Mouse (Mus musculus) midbrain, postnatal 0 days (tissue): ENCODE results near the gene Rasgef1b. TPM values are rescaled to one million over a fixed set of nuclear protein-coding genes. Genes with fewer than 3 reads are reported as not detected.

Source experiments
- ATAC-seq: fragments of 200-750 bp; cut with Nextera tagmentation; 2 replicates; pipeline ENCODE4 v1.8.0; 2017; ENCODE audit warnings: moderate number of reproducible peaks, mild to moderate bottlenecking, moderate TSS enrichment, moderate library complexity; ENCODE audit not compliant: low FRiP score
- DNase-seq: peaks from one replicate; pipeline ENCODE4 v3.0.0-alpha.2; 2015; ENCODE audit warnings: low spot score
- H3K27ac ChIP-seq: fragments of 300-500 bp; sonication (generic); 2 replicates; pipeline ENCODE4 v1.5.1; 2014; ENCODE audit warnings: low read depth, mild to moderate bottlenecking, low read length, mixed read lengths
- H3K27me3 ChIP-seq: fragments of 300-500 bp; sonication (generic); 2 replicates; pipeline ENCODE4 v1.6.1; 2014; ENCODE audit warnings: low read length, control low read depth, mixed read lengths; ENCODE audit not compliant: insufficient read depth
- H3K36me3 ChIP-seq: fragments of 300-500 bp; sonication (generic); 2 replicates; pipeline ENCODE4 v1.6.1; 2014; ENCODE audit warnings: low read length, control low read depth, mixed read lengths; ENCODE audit not compliant: insufficient read depth
- H3K4me1 ChIP-seq: fragments of 300-500 bp; sonication (generic); 2 replicates; pipeline ENCODE4 v1.6.1; 2014; ENCODE audit warnings: mild to moderate bottlenecking, control low read depth, antibody characterized with exemption, low read length, mixed read lengths; ENCODE audit not compliant: insufficient read depth
- H3K4me2 ChIP-seq: fragments of 300-500 bp; sonication (generic); 2 replicates; pipeline ENCODE4 v1.6.1; 2014; ENCODE audit warnings: low read depth, mild to moderate bottlenecking, low read length, mixed read lengths; ENCODE audit not compliant: poor library complexity, severe bottlenecking
- H3K4me3 ChIP-seq: fragments of 300-500 bp; sonication (generic); 2 replicates; pipeline ENCODE4 v1.5.1; 2014; ENCODE audit warnings: low read depth, mild to moderate bottlenecking, low read length, moderate library complexity
- H3K9ac ChIP-seq: fragments of 300-500 bp; sonication (generic); replicated peaks from 2 replicates; pipeline ENCODE4 v1.6.1; 2014; ENCODE audit warnings: mild to moderate bottlenecking, low read length, moderate library complexity, mixed read lengths; ENCODE audit not compliant: poor library complexity, severe bottlenecking
- H3K9me3 ChIP-seq: fragments of 300-500 bp; sonication (generic); 2 replicates; pipeline ENCODE4 v1.6.1; 2016; ENCODE audit warnings: low read length, control low read depth
- CTCF ChIP-seq: IDR thresholded peaks from 2 replicates; pipeline ENCODE4 v1.5.1; 2016; ENCODE audit warnings: antibody characterized with exemption, mild to moderate bottlenecking
- WGBS: fragments of 180-500 bp; shearing (Covaris S2); extraction: QIAGEN DNeasy Blood & Tissue Kit; methylation state at CpG from one replicate; pipeline ENCODE4 v1.1.7; 2014; 5-methylcytosine and 5-hydroxymethylcytosine counted together
- polyA plus RNA-seq: library from polyadenylated mRNA; unstranded; fragments of >200 nt; fragmentation: Nextera tagmentation; extraction: Ambion mirVana; gene quantifications from 2 replicates; pipeline ENCODE4 v1.2.1, GENCODE M21; 2015
- total RNA-seq: library from RNA; depleted of rRNA; stranded (reverse); fragments of >200 nt; gene quantifications from 2 replicates; pipeline ENCODE4 v1.2.3, GENCODE M21; 2014

The Rasgef1b gene
- total and polyA plus RNA-seq, 2 experiments from 2014 or later, result 36.0 to 44.6 TPM

DNA sequence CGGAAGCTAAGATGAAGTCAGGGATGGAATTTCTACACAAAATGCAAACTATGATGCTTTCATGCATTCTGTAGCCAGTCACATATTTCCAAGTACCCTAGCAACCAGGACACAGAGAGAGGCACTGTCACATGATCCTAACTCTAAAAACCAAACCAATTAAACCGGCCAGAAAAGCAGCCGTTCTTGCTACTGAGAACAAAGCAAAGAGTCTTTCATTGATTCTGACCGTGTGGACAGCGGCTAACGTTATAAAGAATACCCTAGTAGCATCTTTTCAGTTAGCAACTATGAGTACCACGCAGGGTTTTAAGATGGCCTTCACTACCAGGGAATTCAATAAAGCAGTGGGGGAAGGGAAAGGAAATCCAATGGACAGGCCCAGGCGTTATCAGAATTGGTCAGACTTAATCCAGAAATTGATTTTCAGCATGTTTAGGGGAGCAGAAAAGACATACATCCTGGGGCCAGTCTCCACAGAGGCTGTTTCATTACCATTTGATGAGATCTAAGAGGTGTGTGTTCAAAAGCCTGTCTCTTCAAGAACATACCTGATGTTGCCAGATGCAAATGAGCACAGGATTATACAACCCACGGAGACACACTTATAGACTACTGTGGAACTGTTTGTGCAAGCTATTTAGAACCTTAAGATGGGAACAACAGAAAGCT, 215.5 kb downstream of the Rasgef1b start:
- no peaks in the 10 kb centered on the region for H3K27me3 ChIP-seq
- no peaks in the 10 kb centered on the region for H3K9me3 ChIP-seq
- H3K9ac ChIP-seq, result no peak overlapping the region
- ATAC-seq (peak; percentile 34; the same call in 1 of the 2 replicates), DNase-seq (no peak)
- no peak overlapping the region for H3K27ac ChIP-seq
- H3K36me3 ChIP-seq, result no peaks in the 10 kb centered on the region
- H3K4me1 ChIP-seq, result 0 out of 2 replicates have a peak, but pooled peaks cover 2% of the 10 kb centered on the region
- H3K4me2 ChIP-seq, result no peak overlapping the region
- 22% methylated on average over 9 of the region's 9 CpGs for WGBS
- H3K4me3 ChIP-seq, result no peak overlapping the region
- TF ChIP-seq CTCF, result no peak

DNA sequence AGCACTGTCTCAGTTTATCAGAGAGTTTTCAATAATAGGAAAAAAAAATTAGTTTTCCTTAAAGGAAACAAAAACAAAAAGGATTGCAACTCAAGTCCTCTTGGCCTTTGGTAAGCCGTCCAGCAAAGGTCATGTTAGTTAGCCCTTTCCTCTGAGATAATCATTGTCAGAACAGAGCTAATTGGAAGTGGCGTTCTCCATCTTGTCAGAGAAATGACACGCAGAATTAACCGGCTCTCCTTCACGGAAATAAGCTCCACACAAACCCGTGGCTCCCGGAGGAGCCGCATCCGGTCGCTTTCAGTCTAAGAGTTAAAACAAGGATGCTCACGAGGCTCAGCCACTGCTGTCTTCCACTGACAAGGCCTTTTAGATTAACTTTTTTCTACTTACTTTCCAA, 217.8 kb downstream of the Rasgef1b start:
- no peak overlapping the region for H3K4me2 ChIP-seq
- H3K9ac ChIP-seq, result no peak overlapping the region
- no peaks in the 10 kb centered on the region for H3K36me3 ChIP-seq
- no peak overlapping the region for H3K27ac ChIP-seq
- no peaks in the 10 kb centered on the region for H3K9me3 ChIP-seq
- no peaks in the 10 kb centered on the region for H3K27me3 ChIP-seq
- TF ChIP-seq CTCF, result no peak
- 0 out of 2 replicates have a peak, but pooled peaks cover 2% of the 10 kb centered on the region for H3K4me1 ChIP-seq
- no peak overlapping the region for H3K4me3 ChIP-seq
- ATAC-seq (no peak), DNase-seq (no peak)
- WGBS, result 39% methylated on average over 11 of the region's 11 CpGs

DNA sequence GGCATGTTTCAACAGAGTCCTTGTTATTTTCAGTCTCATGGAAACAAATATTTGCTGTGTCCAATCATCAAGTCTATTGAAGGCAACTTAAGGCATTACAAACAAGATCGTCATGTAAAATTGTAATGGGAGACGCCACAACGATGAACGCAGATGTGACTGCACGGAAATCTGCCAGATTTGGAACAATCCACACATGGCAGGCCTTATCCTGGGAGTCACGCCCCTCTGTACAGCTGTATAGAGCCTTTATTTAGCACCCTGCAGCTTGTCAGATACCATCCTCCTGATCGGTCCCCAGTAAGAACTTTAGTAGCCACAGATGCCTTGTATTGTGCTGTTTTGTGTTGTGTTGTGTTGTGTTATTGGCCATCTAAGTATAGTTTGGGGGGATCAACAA, 222.8 kb downstream of the Rasgef1b start:
- DNase-seq (no peak), ATAC-seq (no peak)
- Histone ChIP-seq H3K36me3 (no peaks in the 10 kb centered on the region), H3K9ac (no peak overlapping the region), H3K4me3 (no peak overlapping the region), H3K4me1 (no peaks in the 10 kb centered on the region), H3K4me2 (no peak overlapping the region), H3K27me3 (no peaks in the 10 kb centered on the region), H3K9me3 (no peaks in the 10 kb centered on the region), H3K27ac (no peak overlapping the region)
- no peak for TF ChIP-seq CTCF
- 78% methylated on average over 7 of the region's 7 CpGs for WGBS

DNA sequence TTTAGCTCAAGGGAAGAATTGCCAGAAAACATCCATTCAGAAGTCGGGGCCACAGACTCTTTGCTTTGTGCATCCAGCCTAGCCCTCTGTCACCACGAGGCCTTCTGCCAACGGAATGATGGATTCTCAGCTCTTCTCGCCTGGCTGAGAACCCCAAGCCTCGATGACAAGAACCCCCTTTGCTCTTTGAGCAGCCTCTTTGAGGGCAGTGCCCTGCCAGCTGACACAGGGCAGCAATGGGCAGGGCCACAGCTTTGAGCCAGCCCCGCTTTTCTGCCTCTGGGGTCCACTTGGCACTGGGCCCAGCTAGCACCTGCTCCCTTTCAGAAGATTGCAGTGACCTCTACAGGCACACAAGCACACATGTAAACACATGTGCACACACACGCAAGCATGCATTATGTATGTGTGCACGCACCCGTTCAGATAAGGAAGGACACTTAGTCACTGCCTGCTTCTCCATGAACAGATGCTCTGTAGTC, 224.5 kb downstream of the Rasgef1b start:
- Histone ChIP-seq H3K27ac (no peak overlapping the region), H3K4me1 (no peaks in the 10 kb centered on the region), H3K4me3 (no peak overlapping the region), H3K9ac (no peak overlapping the region), H3K9me3 (no peaks in the 10 kb centered on the region), H3K27me3 (no peaks in the 10 kb centered on the region), H3K4me2 (no peak overlapping the region), H3K36me3 (no peaks in the 10 kb centered on the region)
- 50% methylated on average over 9 of the region's 9 CpGs for WGBS
- ATAC-seq, result peak; percentile 63
- DNase-seq, result peak; percentile 87
- TF ChIP-seq CTCF, result peak; percentile 48

DNA sequence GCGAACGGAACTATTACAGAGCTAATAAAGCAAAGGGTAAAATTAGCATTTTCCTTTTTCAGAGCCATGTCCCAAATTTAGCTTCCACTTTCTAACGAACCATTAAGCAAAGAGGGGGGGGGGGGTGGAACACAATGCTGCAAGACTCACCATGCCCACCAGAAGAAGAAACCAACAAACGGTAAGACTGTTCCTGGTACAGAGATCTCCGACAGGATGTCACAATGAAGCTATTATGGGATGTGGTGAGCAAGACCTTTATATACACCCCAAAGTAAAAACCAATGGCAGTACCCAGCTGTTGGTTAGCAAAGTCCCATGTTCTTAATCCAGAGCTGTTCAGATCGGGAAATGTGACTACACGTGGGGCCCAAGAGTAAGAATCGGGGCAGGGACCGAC, 226.2 kb downstream of the Rasgef1b start:
- TF ChIP-seq CTCF, result no peak
- H3K9ac ChIP-seq, result no peak overlapping the region
- H3K4me3 ChIP-seq, result no peak overlapping the region
- DNase-seq (no peak), ATAC-seq (no peak)
- no peaks in the 10 kb centered on the region for H3K36me3 ChIP-seq
- H3K9me3 ChIP-seq, result no peaks in the 10 kb centered on the region
- no peaks in the 10 kb centered on the region for H3K4me1 ChIP-seq
- WGBS, result 88% methylated on average over 9 of the region's 9 CpGs
- H3K27ac ChIP-seq, result no peak overlapping the region
- H3K4me2 ChIP-seq, result no peak overlapping the region
- no peaks in the 10 kb centered on the region for H3K27me3 ChIP-seq

DNA sequence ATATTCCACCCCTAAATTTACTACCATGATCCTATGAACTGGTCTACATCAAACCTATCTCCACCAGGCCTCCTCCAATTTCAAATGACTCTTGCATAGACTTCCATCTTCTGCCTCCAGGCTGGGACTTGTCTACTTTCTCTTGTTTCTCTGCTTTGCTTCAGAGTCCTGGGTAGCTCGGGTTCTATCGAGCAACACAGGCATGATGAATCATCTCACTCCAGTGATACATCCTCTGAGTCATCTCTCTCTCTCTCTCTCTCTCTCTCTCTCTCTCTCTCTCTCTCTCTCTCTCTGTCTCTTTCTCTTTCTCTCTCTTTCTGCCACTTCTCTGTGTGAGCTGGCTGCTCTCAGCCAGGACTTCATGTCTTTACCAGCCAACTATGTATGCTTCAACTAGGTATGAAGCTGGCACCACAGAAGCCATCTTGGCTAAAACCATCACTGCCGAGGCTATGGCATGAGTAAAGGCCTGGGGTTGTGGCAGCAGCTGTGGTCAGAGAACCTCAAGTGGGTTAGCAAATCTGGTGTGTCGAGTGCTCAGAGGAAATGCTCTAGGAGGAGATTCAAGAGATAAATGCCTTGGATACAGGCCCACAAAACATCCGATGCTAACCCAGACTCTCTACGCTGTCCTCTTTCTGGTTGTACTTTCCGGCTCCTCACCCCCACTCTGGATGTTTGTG, 229.3 kb downstream of the Rasgef1b start:
- Histone ChIP-seq H3K36me3 (no peaks in the 10 kb centered on the region), H3K9ac (no peak overlapping the region), H3K27me3 (no peaks in the 10 kb centered on the region), H3K4me2 (no peak overlapping the region), H3K9me3 (no peaks in the 10 kb centered on the region), H3K4me1 (no peaks in the 10 kb centered on the region), H3K27ac (no peak overlapping the region), H3K4me3 (no peak overlapping the region)
- no peak for ATAC-seq
- no peak for DNase-seq
- no peak for TF ChIP-seq CTCF
- 89% methylated on average over 7 of the region's 7 CpGs for WGBS
